In genomic region chr5:76857103-76858015, GRCm38 (mm10) we compare ENCODE assay signal across 9 mouse cellular contexts. TPM values are rescaled to one million over a fixed set of nuclear protein-coding genes. Genes with fewer than 3 reads are reported as not detected.
DNase-seq lines count a peak whose midpoint lies in the region; ATAC-seq and TF ChIP-seq lines count a peak whose summit lies in the region.
"Had no signal": no experiment of that assay in that cellular context is flagged by ENCODE, and none has a peak within 500 bp of the region (broad histone marks: within the 10 kb centered on the region; RNA-seq: fewer than 3 reads in every experiment).

No protein-coding gene starts in this region.

- peak; percentile 35; the same call in 1 of the 2 replicates for ATAC-seq in granulocyte monocyte progenitor cell, adult 5-6 weeks (replicated peaks; ENCODE audit: poor library complexity, severe bottlenecking)
- ATAC-seq in liver, embryonic 15.5 days (ENCODE audit: insufficient read depth) = no peak

- H3K9ac ChIP-seq in heart, adult 2 months (ENCODE audit: low read depth, low read length) = no peak overlapping the region
- peak overlapping the region; percentile 31; the same call in 1 of the 2 replicates for H3K9ac ChIP-seq in ES-E14 (ENCODE audit: insufficient read depth, low read depth, low read length, poor library complexity, severe bottlenecking)
- H3K9ac ChIP-seq in liver, embryonic 15.5 days = no peak overlapping the region

- no peaks in the 10 kb centered on the region for H3K9me3 ChIP-seq in ES-E14 (ENCODE audit: control insufficient read depth, insufficient read depth, low read depth, low read length)
- H3K9me3 ChIP-seq in liver, embryonic 15.5 days (replicated peaks) = no peaks in the 10 kb centered on the region

- no peak for TF ChIP-seq POLR2A in heart, adult 2 months (IDR thresholded peaks at IDR 0.05; ENCODE audit: insufficient read depth, low read depth, low read length)

- H3K4me3 ChIP-seq in heart, adult 2 months = peak overlapping the region; percentile 43
- H3K4me3 ChIP-seq in ES-E14 (ENCODE audit: insufficient read depth in 1 of 2, low read depth in 1 of 2, low read length in 2 of 2, poor library complexity in 1 of 2, severe bottlenecking in 1 of 2) = peak overlapping the region; percentile 18 to 46
- H3K4me3 ChIP-seq in liver, embryonic 15.5 days (replicated peaks) = peak overlapping the region; percentile 29

- in situ Hi-C loops in ES-E14 (cut with MboI; ENCODE audit: low sequenced_read_pairs in 2 of 2, unreplicated experiment in 2 of 2) = no loop called here

- H3K27me3 ChIP-seq in heart, adult 2 months (ENCODE audit: control insufficient read depth, insufficient read depth, low read length) = peaks cover 20% of the 10 kb centered on the region
- H3K27me3 ChIP-seq in liver, embryonic 15.5 days = peaks cover 47% of the 10 kb centered on the region

- DNase-seq in heart, adult 2 months = no peak
- DNase-seq in heart, adult 8-10 months (ENCODE audit: low spot score) = no peak
- DNase-seq in ES-E14 (ENCODE audit: low read depth, low spot score) = no peak
- no peak for DNase-seq in thymus, postnatal 4 days
- DNase-seq in layer of hippocampus, adult 8-10 months (ENCODE audit: low spot score in 2 of 2) = no peak
- no peak for DNase-seq in layer of hippocampus, adult 11-12 months (ENCODE audit: low spot score)
- DNase-seq: cerebellum, postnatal 14 days had no signal

- no peak for TF ChIP-seq EP300 in heart, adult 2 months (IDR thresholded peaks at IDR 0.05; ENCODE audit: insufficient read depth, low read depth, low read length)

- H3K4me2 ChIP-seq in liver, embryonic 15.5 days = peak overlapping the region; percentile 52

- WGBS in heart, adult 2 months = 5% methylated on average over 62 of the region's 62 CpGs
- WGBS in liver, embryonic 15.5 days (ENCODE audit: insufficient replicate concordance) = 34% methylated on average over 62 of the region's 62 CpGs

- TF ChIP-seq CTCF in heart, adult 2 months (IDR thresholded peaks at IDR 0.05) = no peak

- no peaks in the 10 kb centered on the region for H3K79me2 ChIP-seq in heart, adult 2 months (replicated peaks; ENCODE audit: control insufficient read depth, insufficient read depth, low read length)

- H3K36me3 ChIP-seq in heart, adult 2 months (ENCODE audit: control insufficient read depth, insufficient read depth, low read length) = no peaks in the 10 kb centered on the region
- H3K36me3 ChIP-seq in ES-E14 (ENCODE audit: control insufficient read depth, insufficient read depth, low read length, poor library complexity, severe bottlenecking) = no peaks in the 10 kb centered on the region
- H3K36me3 ChIP-seq in liver, embryonic 15.5 days (replicated peaks) = peaks cover 7% of the 10 kb centered on the region; the same call in 1 of the 2 replicates

- intact Hi-C loops in heart, adult 2 months (cut with DNase I) = no loop called here

- no peaks in the 10 kb centered on the region; the same call in 1 of the 2 replicates for H3K4me1 ChIP-seq in heart, adult 2 months (ENCODE audit: control insufficient read depth, insufficient read depth, low read length)
- H3K4me1 ChIP-seq in ES-E14 (ENCODE audit: control insufficient read depth in 2 of 2, insufficient read depth in 2 of 2, low read length in 2 of 2, poor library complexity in 1 of 2) = peaks cover 2 to 10% of the 10 kb centered on the region in 2 experiments; a peak in 2 of 4 replicates
- peaks cover 13% of the 10 kb centered on the region; the same call in 1 of the 2 replicates for H3K4me1 ChIP-seq in liver, embryonic 15.5 days (replicated peaks)

- H3K27ac ChIP-seq in heart, adult 2 months = no peak overlapping the region
- H3K27ac ChIP-seq in ES-E14 (ENCODE audit: insufficient read depth, low read depth, low read length, poor library complexity, severe bottlenecking) = no peak overlapping the region
- H3K27ac ChIP-seq in liver, embryonic 15.5 days (replicated peaks) = no peak overlapping the region

TF ChIP-seq in ES-E14, 5 proteins besides CTCF, POLR2A, EP300 and RAD21:
- no peak for TF ChIP-seq ZNF384 (IDR thresholded peaks at IDR 0.05; ENCODE audit: low read depth, low read length)
- TF ChIP-seq HCFC1 (IDR thresholded peaks at IDR 0.05; ENCODE audit: borderline replicate concordance, insufficient read depth, low read length) = no peak
- TF ChIP-seq MAFK (IDR thresholded peaks at IDR 0.05; ENCODE audit: insufficient read depth, low read depth, low read length) = no peak

RNA-seq across cellular contexts. Expression of gene Aasdh, which starts 48.0 kb away (rescaled TPM):
- total RNA-seq in heart, adult 2 months (2021) = 10 to 100 TPM; 12.7 to 16.2 TPM
- 19.9 and 31.8 TPM in 2 replicates for polyA plus RNA-seq in heart, adult 2 months (2012; rRNA removed)
- total RNA-seq in heart, adult 8-10 months (2022) = 10 to 100 TPM; 12.5 to 23.2 (median 17.8) TPM
- total RNA-seq in ES-E14 (2012; rRNA removed) = 18.0 and 22.1 TPM in 2 replicates
- 18.1 and 33.9 TPM in 2 replicates for total RNA-seq in granulocyte monocyte progenitor cell, adult 5-6 weeks (2014; fragmentation: Nextera tagmentation)
- 21.9 and 38.7 TPM in 2 replicates for total RNA-seq in granulocyte monocyte progenitor cell, adult 5-6 weeks (2017)
- 5.0 and 5.3 TPM in 2 replicates for polyA plus RNA-seq in liver, embryonic 15.5 days (2015; fragmentation: Nextera tagmentation; extraction: Ambion mirVana)
- 10 to 100 TPM; 27.3 to 35.6 (median 30.3) TPM for total RNA-seq in layer of hippocampus, adult 8-10 months (2022)
